Mouse (Mus musculus) forebrain, embryonic 14.5 days (tissue): Measurements from ENCODE around the gene Pcbp3. TPM values are rescaled to one million over a fixed set of nuclear protein-coding genes. Genes with fewer than 3 reads are reported as not detected.

Experiments
- ATAC-seq: fragments of 200-750 bp; cut with Nextera tagmentation; 2 replicates; pipeline ENCODE4 v1.8.0; 2017; ENCODE audit warnings: mild to moderate bottlenecking, moderate library complexity
- DNase-seq: peaks from one replicate; pipeline ENCODE4 v3.0.0-alpha.2; 2015; ENCODE audit warnings: low spot score
- H3K27ac ChIP-seq: fragments of 300-500 bp; sonication (generic); 2 replicates; pipeline ENCODE4 v1.5.1; 2014; ENCODE audit warnings: low read depth, mild to moderate bottlenecking, control low read depth, low read length, moderate library complexity
- H3K27me3 ChIP-seq: fragments of 300-500 bp; sonication (generic); replicated peaks from 2 replicates; pipeline ENCODE4 v1.6.1; 2014; ENCODE audit warnings: low read length, control low read depth, mixed read lengths; ENCODE audit not compliant: control insufficient read depth, insufficient read depth
- H3K36me3 ChIP-seq: fragments of 300-500 bp; sonication (generic); 2 replicates; pipeline ENCODE4 v1.6.1; 2014; ENCODE audit warnings: low read length, control low read depth; ENCODE audit not compliant: control insufficient read depth, insufficient read depth
- H3K4me1 ChIP-seq: fragments of 300-500 bp; sonication (generic); 2 replicates; pipeline ENCODE4 v1.6.1; 2014; ENCODE audit warnings: antibody characterized with exemption, low read length, control low read depth; ENCODE audit not compliant: control insufficient read depth, insufficient read depth
- H3K4me2 ChIP-seq: fragments of 300-500 bp; sonication (generic); 2 replicates; pipeline ENCODE4 v1.6.1; 2014; ENCODE audit warnings: mild to moderate bottlenecking, control low read depth, low read length
- H3K4me3 ChIP-seq: fragments of 300-500 bp; sonication (generic); 2 replicates; pipeline ENCODE4 v1.5.1; 2014; ENCODE audit warnings: low read depth, low read length, control low read depth
- H3K9ac ChIP-seq: fragments of 300-500 bp; sonication (generic); 2 replicates; pipeline ENCODE4 v1.6.1; 2014; ENCODE audit warnings: mild to moderate bottlenecking, low read length, control low read depth, moderate library complexity
- H3K9me3 ChIP-seq: fragments of 300-500 bp; sonication (generic); replicated peaks from 2 replicates; pipeline ENCODE4 v1.6.1; 2016; ENCODE audit warnings: low read length, control low read depth, mixed read lengths; ENCODE audit not compliant: control insufficient read depth
- WGBS: fragments of 180-500 bp; shearing (Covaris S2); extraction: QIAGEN DNeasy Blood & Tissue Kit; methylation state at CpG from one replicate; pipeline ENCODE4 v1.1.7; 2014; 5-methylcytosine and 5-hydroxymethylcytosine counted together
- polyA plus RNA-seq: library from polyadenylated mRNA; unstranded; fragments of >200 nt; fragmentation: Nextera tagmentation; extraction: Ambion mirVana; gene quantifications from 2 replicates; pipeline ENCODE4 v1.2.1, GENCODE M21; 2014

The Pcbp3 gene
- polyA plus RNA-seq, result 30.5 and 39.0 TPM in 2 replicates

GRCm38 (mm10) chr10:76961790-76962489, at the start of gene Pcbp3:
Gene Pcbp3 (minus strand): TSS chr10:76961887.
- peak; percentile 100 for DNase-seq
- WGBS, result 3% methylated on average over 60 of the region's 62 CpGs

GRCm38 (mm10) chr10:77008698-77009097, 47.0 kb upstream of the Pcbp3 start:
- DNase-seq, result peak; percentile 27
- no peak overlapping the region for H3K4me3 ChIP-seq
- no peak overlapping the region for H3K9ac ChIP-seq
- no peaks in the 10 kb centered on the region for H3K4me1 ChIP-seq
- H3K27me3 ChIP-seq, result no peaks in the 10 kb centered on the region
- no peaks in the 10 kb centered on the region for H3K36me3 ChIP-seq
- H3K27ac ChIP-seq, result 0 out of 2 replicates have a peak overlapping the region, but pooled peaks have one; percentile 74
- WGBS, result 80% methylated on average over 3 of the region's 3 CpGs
- H3K9me3 ChIP-seq, result no peaks in the 10 kb centered on the region
- ATAC-seq, result peak; percentile 23; the same call in 1 of the 2 replicates
- H3K4me2 ChIP-seq, result no peak overlapping the region

More at GRCm38 (mm10) chr10:76961790-76962489, at the start of gene Pcbp3:
- Histone ChIP-seq H3K4me2 (peak within 1 kb of the TSS; percentile 96), H3K9me3 (no peaks in the 10 kb centered on the region), H3K4me3 (peak within 1 kb of the TSS; percentile 64), H3K27me3 (no peaks in the 10 kb centered on the region), H3K9ac (peak within 1 kb of the TSS; percentile 86), H3K4me1 (peaks cover 13% of the 10 kb centered on the region), H3K27ac (peak within 1 kb of the TSS; percentile 52; the same call in 1 of the 2 replicates), H3K36me3 (0 out of 2 replicates have a peak, but pooled peaks cover 4% of the 10 kb centered on the region)
- peak; percentile 98 for ATAC-seq

GRCm38 (mm10) chr10:77008109-77008561, 46.4 kb upstream of the Pcbp3 start:
- Histone ChIP-seq H3K4me2 (no peak overlapping the region), H3K4me1 (no peaks in the 10 kb centered on the region), H3K27ac (peak overlapping the region; percentile 74), H3K27me3 (no peaks in the 10 kb centered on the region), H3K9ac (peak overlapping the region; percentile 26; the same call in 1 of the 2 replicates), H3K4me3 (no peak overlapping the region), H3K9me3 (no peaks in the 10 kb centered on the region), H3K36me3 (no peaks in the 10 kb centered on the region)
- WGBS, result 26% methylated on average over 9 of the region's 9 CpGs
- DNase-seq (peak; percentile 66), ATAC-seq (peak; percentile 72)

GRCm38 (mm10) chr10:77007433-77008108, 45.9 kb upstream of the Pcbp3 start:
- H3K4me1 ChIP-seq, result no peaks in the 10 kb centered on the region
- H3K27me3 ChIP-seq, result no peaks in the 10 kb centered on the region
- no peak for DNase-seq
- WGBS, result 51% methylated on average over 8 of the region's 8 CpGs
- no peak overlapping the region for H3K4me2 ChIP-seq
- ATAC-seq, result no peak
- peak overlapping the region; percentile 26; the same call in 1 of the 2 replicates for H3K9ac ChIP-seq
- no peaks in the 10 kb centered on the region for H3K36me3 ChIP-seq
- no peaks in the 10 kb centered on the region for H3K9me3 ChIP-seq
- H3K4me3 ChIP-seq, result no peak overlapping the region
- peak overlapping the region; percentile 74; the same call in 1 of the 2 replicates for H3K27ac ChIP-seq

- 40% methylated on average over 7 of the region's 7 CpGs for WGBS
- Histone ChIP-seq H3K4me2 (no peak overlapping the region), H3K36me3 (no peaks in the 10 kb centered on the region), H3K9me3 (no peaks in the 10 kb centered on the region), H3K4me1 (no peaks in the 10 kb centered on the region), H3K9ac (no peak overlapping the region), H3K27me3 (no peaks in the 10 kb centered on the region), H3K4me3 (no peak overlapping the region), H3K27ac (no peak overlapping the region)
- DNase-seq, result no peak
- ATAC-seq, result no peak
Observed at GRCm38 (mm10) chr10:77004936-77005335, 43.2 kb upstream of the Pcbp3 start.

GRCm38 (mm10) chr10:76997759-76998513, 36.2 kb upstream of the Pcbp3 start:
- no peak overlapping the region for H3K27ac ChIP-seq
- no peak overlapping the region for H3K4me2 ChIP-seq
- no peak overlapping the region for H3K9ac ChIP-seq
- DNase-seq, result no peak
- no peak for ATAC-seq
- H3K4me3 ChIP-seq, result no peak overlapping the region
- no peaks in the 10 kb centered on the region for H3K9me3 ChIP-seq
- WGBS, result 80% methylated on average over 17 of the region's 17 CpGs
- H3K4me1 ChIP-seq, result no peaks in the 10 kb centered on the region
- H3K27me3 ChIP-seq, result no peaks in the 10 kb centered on the region
- H3K36me3 ChIP-seq, result no peaks in the 10 kb centered on the region

GRCm38 (mm10) chr10:76992456-76992855, 30.8 kb upstream of the Pcbp3 start:
- no peak overlapping the region for H3K27ac ChIP-seq
- ATAC-seq (no peak), DNase-seq (no peak)
- H3K36me3 ChIP-seq, result no peaks in the 10 kb centered on the region
- H3K9me3 ChIP-seq, result no peaks in the 10 kb centered on the region
- H3K4me2 ChIP-seq, result no peak overlapping the region
- no peak overlapping the region for H3K9ac ChIP-seq
- no peak overlapping the region for H3K4me3 ChIP-seq
- no peaks in the 10 kb centered on the region for H3K27me3 ChIP-seq
- no peaks in the 10 kb centered on the region for H3K4me1 ChIP-seq
- WGBS, result 60% methylated on average over 3 of the region's 3 CpGs

GRCm38 (mm10) chr10:76988586-76988985, 26.9 kb upstream of the Pcbp3 start:
- H3K4me1 ChIP-seq, result no peaks in the 10 kb centered on the region
- no peak overlapping the region for H3K9ac ChIP-seq
- 93% methylated on average over 5 of the region's 5 CpGs for WGBS
- ATAC-seq, result no peak
- H3K27ac ChIP-seq, result no peak overlapping the region
- no peaks in the 10 kb centered on the region for H3K9me3 ChIP-seq
- H3K36me3 ChIP-seq, result no peaks in the 10 kb centered on the region
- no peak overlapping the region for H3K4me2 ChIP-seq
- H3K27me3 ChIP-seq, result no peaks in the 10 kb centered on the region
- DNase-seq, result no peak
- no peak overlapping the region for H3K4me3 ChIP-seq
